Comparison of ENCODE assay signal across 25 mouse cellular contexts in the genomic region with DNA sequence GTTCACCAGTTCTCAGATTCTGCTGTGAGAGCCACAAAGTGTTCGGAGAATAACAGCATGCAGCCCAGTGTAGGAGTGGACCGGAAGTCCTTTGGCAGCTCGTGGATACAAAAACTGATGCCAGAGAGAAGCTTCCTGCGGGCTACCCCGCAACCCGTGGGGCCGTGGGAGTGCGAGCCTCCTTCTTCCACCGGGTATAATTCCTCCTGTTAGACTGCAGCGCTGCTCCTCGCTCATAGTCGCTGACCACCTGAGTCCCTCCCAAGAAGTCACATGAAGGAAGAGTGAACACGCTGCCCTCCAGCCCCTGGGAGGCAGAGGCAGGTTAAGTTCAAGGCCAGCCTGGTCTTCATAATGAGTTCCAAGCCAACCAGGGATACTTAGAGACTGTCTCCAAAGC.
"Had no signal": no experiment of that assay in that cellular context is flagged by ENCODE, and none has a peak within 500 bp of the region (broad histone marks: within the 10 kb centered on the region; RNA-seq: fewer than 3 reads in every experiment).

No protein-coding gene starts in this region.

- H3K9me3 ChIP-seq: kidney, embryonic 15.5 days; limb, embryonic 13.5 days; liver, embryonic 12.5 days; liver, embryonic 15.5 days; lung, embryonic 15.5 days; midbrain, embryonic 13.5 days; neural tube, embryonic 15.5 days had no signal

- DNase-seq: kidney, adult 11 months; kidney, adult 8-10 months; kidney, postnatal 10 days; kidney, postnatal 36 days; left cerebral cortex, postnatal 4 days; liver; lung, adult 18-20 months; lung, postnatal 10 days; lung, postnatal 36 days; right cerebral cortex, adult 18-20 months; right cerebral cortex, postnatal 14 days; right cerebral cortex, postnatal 4 days; thymus, adult 2 months; thymus, postnatal 14 days; thymus, postnatal 4 days had no signal

- H3K9ac ChIP-seq: kidney, embryonic 15.5 days; limb, embryonic 13.5 days; liver, embryonic 12.5 days; liver, embryonic 15.5 days; lung, embryonic 15.5 days; midbrain, embryonic 13.5 days; neural tube, embryonic 12.5 days; neural tube, embryonic 15.5 days had no signal

- H3K27ac ChIP-seq: kidney, embryonic 15.5 days; limb, embryonic 13.5 days; liver, embryonic 12.5 days; liver, embryonic 15.5 days; lung, embryonic 15.5 days; midbrain, embryonic 13.5 days; neural tube, embryonic 12.5 days; neural tube, embryonic 15.5 days; stomach, postnatal 0 days had no signal

- ATAC-seq: liver, embryonic 12.5 days; midbrain, embryonic 13.5 days had no signal

- H3K4me2 ChIP-seq: kidney, embryonic 15.5 days; limb, embryonic 13.5 days; liver, embryonic 12.5 days; liver, embryonic 15.5 days; lung, embryonic 15.5 days; midbrain, embryonic 13.5 days; neural tube, embryonic 12.5 days; neural tube, embryonic 15.5 days had no signal

- H3K27me3 ChIP-seq: kidney, embryonic 15.5 days; liver, embryonic 15.5 days; megakaryocyte, embryonic 14.5 days; neural tube, embryonic 12.5 days had no signal

- H3K4me1 ChIP-seq: liver, embryonic 12.5 days; liver, embryonic 15.5 days; lung, embryonic 15.5 days; megakaryocyte, embryonic 14.5 days had no signal

- H3K36me3 ChIP-seq: kidney, embryonic 15.5 days; limb, embryonic 13.5 days; liver, embryonic 12.5 days; liver, embryonic 15.5 days; lung, embryonic 15.5 days; midbrain, embryonic 13.5 days; neural tube, embryonic 12.5 days; neural tube, embryonic 15.5 days had no signal

- H3K4me3 ChIP-seq: kidney, embryonic 15.5 days; limb, embryonic 13.5 days; liver, embryonic 12.5 days; liver, embryonic 15.5 days; lung, embryonic 15.5 days; megakaryocyte, embryonic 14.5 days; midbrain, embryonic 13.5 days; neural tube, embryonic 12.5 days; neural tube, embryonic 15.5 days had no signal
